Mouse (Mus musculus) liver, postnatal 0 days (tissue): Measurements from ENCODE around the gene Sash1.

Experiments used
- CTCF ChIP-seq: sonication (generic); IDR thresholded peaks from 2 replicates; pipeline ENCODE4 v1.5.1; 2016; ENCODE audit warnings: antibody characterized with exemption, low read depth
- EP300 ChIP-seq: IDR thresholded peaks from 2 replicates; pipeline ENCODE4 v1.6.1; 2016; ENCODE audit warnings: antibody characterized with exemption, low read depth, mild to moderate bottlenecking

GRCm38 (mm10) chr10:8729387-8730337 lies 156.2 kb downstream of the Sash1 start:
- TF ChIP-seq CTCF = no peak
- TF ChIP-seq EP300 = no peak
